Mouse (Mus musculus): ENCODE results near the gene Tnip1. TPM values are rescaled to one million over a fixed set of nuclear protein-coding genes. Genes with fewer than 3 reads are reported as not detected.
"Not testable (repeated sequence)": the region's sequence is repeated elsewhere in the genome, so short reads cannot be mapped to it uniquely, and the experiment has no call there.

Tnip1 gene
- polyA plus RNA-seq, 1 experiment: 18.4 TPM

DNA sequence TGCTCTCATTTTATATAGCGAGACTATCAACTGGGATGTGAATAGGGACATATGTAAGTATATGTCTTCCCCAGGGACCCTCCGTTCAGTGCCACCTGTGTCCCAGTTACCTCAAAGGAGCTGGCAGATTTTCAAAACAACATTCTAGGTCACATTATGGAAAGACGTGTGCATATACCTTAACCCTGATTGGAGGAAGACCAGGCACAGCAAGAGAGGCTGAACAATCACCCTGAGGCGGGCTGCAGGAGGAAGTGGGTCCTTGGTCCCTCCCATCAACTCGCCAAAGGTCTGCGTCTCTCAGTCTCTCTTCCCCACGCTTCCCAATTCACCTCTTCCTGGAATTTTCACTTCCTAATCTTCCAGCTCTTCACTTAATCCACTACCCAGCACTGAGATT, 5.8 kb downstream of the Tnip1 start:
- Histone ChIP-seq H3K4me3 (ENCODE audit: insufficient read depth, low read length) (no peak overlapping the region), H3K4me1 (ENCODE audit: control insufficient read depth, insufficient read depth, low read length) (peaks cover 8% of the 10 kb centered on the region; the same call in 1 of the 2 replicates), H3K27ac (ENCODE audit: insufficient read depth, low read length) (no peak overlapping the region)
- TF ChIP-seq POLR2A (IDR thresholded peaks at IDR 0.05; ENCODE audit: low read depth, low read length) (no peak), CTCF (IDR thresholded peaks at IDR 0.05; ENCODE audit: borderline replicate concordance, insufficient read depth, low read length) (no peak)

- Histone ChIP-seq H3K4me3 (ENCODE audit: insufficient read depth, low read length) (peak overlapping the region; percentile 78), H3K27ac (ENCODE audit: insufficient read depth, low read length) (peak overlapping the region; percentile 80), H3K4me1 (ENCODE audit: control insufficient read depth, insufficient read depth, low read length) (peaks cover 8% of the 10 kb centered on the region; the same call in 1 of the 2 replicates)
- peak; percentile 74 for TF ChIP-seq POLR2A (IDR thresholded peaks at IDR 0.05; ENCODE audit: low read depth, low read length)
- no peak for TF ChIP-seq CTCF (IDR thresholded peaks at IDR 0.05; ENCODE audit: borderline replicate concordance, insufficient read depth, low read length)
These were observed 6.8 kb downstream of the Tnip1 start for GRCm38 (mm10) chr11:54955735-54956480.

- H3K4me1 ChIP-seq (ENCODE audit: control insufficient read depth, insufficient read depth, low read length): not testable (repeated sequence)
- H3K4me3 ChIP-seq (ENCODE audit: insufficient read depth, low read length): peak overlapping the region; percentile 78
- H3K27ac ChIP-seq (ENCODE audit: insufficient read depth, low read length): peak overlapping the region; percentile 80
These were observed 7.3 kb downstream of the Tnip1 start for GRCm38 (mm10) chr11:54955400-54955734.

DNA sequence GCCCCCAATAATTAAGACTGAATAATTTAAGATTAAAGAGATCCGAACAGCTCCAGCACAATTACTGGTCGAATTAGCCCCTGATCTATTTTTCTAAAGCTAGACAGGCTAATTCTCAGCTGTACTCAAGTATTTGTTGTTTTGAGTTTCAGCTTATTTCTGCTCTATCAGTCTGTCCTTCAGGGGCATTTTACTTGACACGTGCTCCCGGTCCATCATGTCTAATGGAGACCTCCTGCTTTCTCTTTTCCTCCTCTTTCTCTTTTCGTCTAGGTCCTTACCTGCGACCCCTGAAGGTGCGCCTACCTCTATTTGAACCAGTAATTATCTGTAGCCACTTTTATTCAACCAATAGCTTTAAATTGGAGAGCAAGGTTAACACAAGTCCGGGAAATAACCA, 8.0 kb downstream of the Tnip1 start:
- no peak overlapping the region for H3K27ac ChIP-seq (ENCODE audit: insufficient read depth, low read length)
- TF ChIP-seq POLR2A (IDR thresholded peaks at IDR 0.05; ENCODE audit: low read depth, low read length): no peak
- no peak for TF ChIP-seq CTCF (IDR thresholded peaks at IDR 0.05; ENCODE audit: borderline replicate concordance, insufficient read depth, low read length)
- H3K4me1 ChIP-seq (ENCODE audit: control insufficient read depth, insufficient read depth, low read length): peaks cover 8% of the 10 kb centered on the region; the same call in 1 of the 2 replicates
- H3K4me3 ChIP-seq (ENCODE audit: insufficient read depth, low read length): no peak overlapping the region

DNA sequence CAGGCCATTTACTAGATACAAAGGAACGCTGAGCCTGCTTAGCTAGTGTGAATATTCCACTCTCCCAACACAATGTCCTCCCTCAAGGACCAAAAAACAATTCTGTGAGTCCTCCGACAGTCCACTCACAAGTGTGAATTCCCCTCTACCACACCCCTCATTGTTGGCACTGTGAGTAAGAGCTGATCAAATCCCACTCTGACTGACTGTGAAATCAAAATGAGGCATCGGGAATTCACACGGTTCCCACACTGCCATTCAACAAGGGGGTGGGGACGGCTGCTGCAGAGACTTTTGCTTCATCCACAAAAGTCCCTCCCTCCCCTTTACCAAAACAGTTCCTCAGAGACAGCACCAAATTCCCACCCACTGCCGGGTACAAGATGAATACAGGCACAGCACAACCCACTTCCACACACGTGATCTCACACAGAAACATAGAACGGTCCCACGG, 8.7 kb downstream of the Tnip1 start:
- TF ChIP-seq CTCF (IDR thresholded peaks at IDR 0.05; ENCODE audit: borderline replicate concordance, insufficient read depth, low read length): no peak
- H3K27ac ChIP-seq (ENCODE audit: insufficient read depth, low read length): no peak overlapping the region
- H3K4me1 ChIP-seq (ENCODE audit: control insufficient read depth, insufficient read depth, low read length): peaks cover 8% of the 10 kb centered on the region; the same call in 1 of the 2 replicates
- no peak overlapping the region for H3K4me3 ChIP-seq (ENCODE audit: insufficient read depth, low read length)

DNA sequence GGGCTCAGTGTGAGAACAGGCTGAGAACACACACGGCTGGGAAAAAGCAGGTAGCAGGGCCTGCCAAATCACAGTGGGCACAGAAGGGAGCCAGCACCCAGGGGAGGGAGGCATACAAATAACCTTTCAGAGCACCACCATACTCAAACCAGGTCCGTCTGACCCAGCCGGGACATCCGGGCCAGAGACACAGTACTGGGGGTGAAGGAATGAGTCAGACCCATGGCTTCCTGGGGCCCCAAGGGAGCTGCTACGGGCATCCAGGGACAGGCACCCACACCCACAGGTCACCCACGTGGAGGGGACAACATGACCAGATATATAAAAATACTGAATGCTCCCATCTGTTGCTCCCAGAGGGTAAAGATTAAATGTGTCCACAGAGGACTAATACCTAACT, 10.1 kb downstream of the Tnip1 start:
- Histone ChIP-seq H3K4me3 (ENCODE audit: insufficient read depth, low read length) (no peak overlapping the region), H3K27ac (ENCODE audit: insufficient read depth, low read length) (no peak overlapping the region), H3K4me1 (ENCODE audit: control insufficient read depth, insufficient read depth, low read length) (peaks cover 8% of the 10 kb centered on the region; the same call in 1 of the 2 replicates)
- TF ChIP-seq CTCF (IDR thresholded peaks at IDR 0.05; ENCODE audit: borderline replicate concordance, insufficient read depth, low read length) (no peak), POLR2A (IDR thresholded peaks at IDR 0.05; ENCODE audit: low read depth, low read length) (no peak)

DNA sequence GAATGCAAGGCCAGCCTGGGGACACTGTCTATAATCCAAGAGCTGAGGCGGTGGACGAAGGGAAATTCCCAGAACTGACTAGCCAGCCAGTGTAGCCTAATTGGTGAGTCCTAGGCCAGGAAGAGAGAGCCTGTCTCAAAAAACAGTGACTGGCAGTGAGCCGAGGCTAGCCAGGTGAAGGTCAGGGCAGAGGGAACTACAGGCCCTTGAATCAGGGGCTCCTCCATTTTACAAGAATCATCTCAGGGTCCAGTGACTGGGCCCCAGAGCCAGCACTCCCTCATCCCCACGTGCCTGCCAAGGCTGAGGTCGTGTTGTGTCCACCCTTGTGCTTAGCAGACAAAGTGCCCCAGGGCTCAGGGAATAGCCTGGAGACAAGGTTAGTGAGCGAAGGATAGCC, 12.0 kb downstream of the Tnip1 start:
- TF ChIP-seq POLR2A (IDR thresholded peaks at IDR 0.05; ENCODE audit: low read depth, low read length) (no peak), CTCF (IDR thresholded peaks at IDR 0.05; ENCODE audit: borderline replicate concordance, insufficient read depth, low read length) (no peak)
- H3K4me3 ChIP-seq (ENCODE audit: insufficient read depth, low read length): no peak overlapping the region
- H3K4me1 ChIP-seq (ENCODE audit: control insufficient read depth, insufficient read depth, low read length): peaks cover 8% of the 10 kb centered on the region; the same call in 1 of the 2 replicates
- no peak overlapping the region for H3K27ac ChIP-seq (ENCODE audit: insufficient read depth, low read length)

DNA sequence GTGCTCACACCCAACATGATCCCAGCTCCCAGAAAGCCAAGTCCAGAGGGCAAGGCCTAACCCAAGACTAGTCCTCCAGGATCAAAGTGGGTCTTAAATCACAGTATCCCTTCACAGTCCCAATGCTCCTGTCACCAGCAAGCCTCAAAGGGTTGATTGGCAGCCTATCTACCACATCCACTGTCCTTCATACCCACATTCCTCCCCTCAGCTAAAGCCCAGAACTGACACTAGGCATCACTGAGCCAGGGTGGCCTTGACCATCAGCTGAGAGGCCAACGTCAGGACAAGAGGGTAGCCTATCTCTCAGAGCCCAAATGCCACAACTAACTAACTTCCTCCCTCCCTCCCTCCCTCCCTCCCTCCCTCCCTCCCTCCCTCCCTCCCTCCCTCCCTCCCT, 13.0 kb downstream of the Tnip1 start:
- Histone ChIP-seq H3K4me3 (ENCODE audit: insufficient read depth, low read length) (no peak overlapping the region), H3K27ac (ENCODE audit: insufficient read depth, low read length) (no peak overlapping the region), H3K4me1 (ENCODE audit: control insufficient read depth, insufficient read depth, low read length) (peaks cover 8% of the 10 kb centered on the region; the same call in 1 of the 2 replicates)
- no peak for TF ChIP-seq POLR2A (IDR thresholded peaks at IDR 0.05; ENCODE audit: low read depth, low read length)
- no peak for TF ChIP-seq CTCF (IDR thresholded peaks at IDR 0.05; ENCODE audit: borderline replicate concordance, insufficient read depth, low read length)

DNA sequence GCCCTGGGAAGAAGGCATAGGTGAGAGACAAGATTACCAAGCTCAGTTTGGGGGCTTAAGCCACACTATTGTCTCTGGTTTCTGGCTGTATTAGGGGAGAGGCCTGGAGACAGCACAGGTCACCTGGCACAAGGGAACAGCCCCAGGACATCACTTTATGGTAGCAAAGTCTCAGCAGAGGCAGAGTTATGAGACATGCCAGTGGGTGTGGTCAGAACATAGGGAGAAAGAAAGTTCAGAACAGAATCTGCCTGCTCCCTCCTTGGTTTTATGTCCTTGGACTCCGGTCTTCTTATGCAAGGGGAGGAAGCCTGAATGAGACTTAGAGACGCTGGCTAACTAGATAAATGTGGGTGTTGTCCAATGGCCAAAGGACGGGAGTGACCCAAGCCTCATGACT, 18.0 kb downstream of the Tnip1 start:
- no peak for TF ChIP-seq CTCF (IDR thresholded peaks at IDR 0.05; ENCODE audit: borderline replicate concordance, insufficient read depth, low read length)
- no peak for TF ChIP-seq POLR2A (IDR thresholded peaks at IDR 0.05; ENCODE audit: low read depth, low read length)
- no peak overlapping the region for H3K27ac ChIP-seq (ENCODE audit: insufficient read depth, low read length)

GRCm38 (mm10) chr11:54940056-54940455, 22.7 kb downstream of the Tnip1 start:
- H3K4me1 ChIP-seq (ENCODE audit: control insufficient read depth, insufficient read depth, low read length): peaks cover 10% of the 10 kb centered on the region
- no peak overlapping the region for H3K4me3 ChIP-seq (ENCODE audit: insufficient read depth, low read length)
- no peak overlapping the region for H3K27ac ChIP-seq (ENCODE audit: insufficient read depth, low read length)
- TF ChIP-seq POLR2A (IDR thresholded peaks at IDR 0.05; ENCODE audit: low read depth, low read length) (no peak), CTCF (IDR thresholded peaks at IDR 0.05; ENCODE audit: borderline replicate concordance, insufficient read depth, low read length) (no peak)

More for the DNA sequence above, 18.0 kb downstream of the Tnip1 start:
- no peaks in the 10 kb centered on the region for H3K4me1 ChIP-seq (ENCODE audit: control insufficient read depth, insufficient read depth, low read length)
- no peak overlapping the region for H3K4me3 ChIP-seq (ENCODE audit: insufficient read depth, low read length)
